Mouse (Mus musculus): Measurements from ENCODE around the gene Unc93b1. TPM values are rescaled to one million over a fixed set of nuclear protein-coding genes. Genes with fewer than 3 reads are reported as not detected.

The Unc93b1 gene
- total and polyA plus RNA-seq, 2 experiments from 2014 or later = 16.3 to 19.9 TPM

GRCm38 (mm10) chr19:3905261-3905969 is 29.6 kb upstream of the Unc93b1 start:
- Histone ChIP-seq H3K4me1 (ENCODE audit: insufficient read depth, low read length) (peaks cover 8% of the 10 kb centered on the region; the same call in 1 of the 2 replicates), H3K9me3 (ENCODE audit: low read length) (no peaks in the 10 kb centered on the region), H3K4me2 (ENCODE audit: low read depth, low read length) (peak overlapping the region; percentile 81), H3K27ac (peak overlapping the region; percentile 4; the same call in 1 of the 2 replicates), H3K36me3 (ENCODE audit: insufficient read depth, low read length) (peaks cover 19% of the 10 kb centered on the region), H3K9ac (replicated peaks; ENCODE audit: low read length) (no peak overlapping the region), H3K27me3 (ENCODE audit: insufficient read depth, low read length) (no peaks in the 10 kb centered on the region), H3K4me3 (ENCODE audit: low read length) (no peak overlapping the region)
- no peak for ATAC-seq
- DNase-seq (ENCODE audit: low spot score) = peak; percentile 24
- WGBS = 44% methylated on average over 6 of the region's 6 CpGs
- TF ChIP-seq CTCF (IDR thresholded peaks at IDR 0.05; ENCODE audit: low read depth) = no peak

DNA sequence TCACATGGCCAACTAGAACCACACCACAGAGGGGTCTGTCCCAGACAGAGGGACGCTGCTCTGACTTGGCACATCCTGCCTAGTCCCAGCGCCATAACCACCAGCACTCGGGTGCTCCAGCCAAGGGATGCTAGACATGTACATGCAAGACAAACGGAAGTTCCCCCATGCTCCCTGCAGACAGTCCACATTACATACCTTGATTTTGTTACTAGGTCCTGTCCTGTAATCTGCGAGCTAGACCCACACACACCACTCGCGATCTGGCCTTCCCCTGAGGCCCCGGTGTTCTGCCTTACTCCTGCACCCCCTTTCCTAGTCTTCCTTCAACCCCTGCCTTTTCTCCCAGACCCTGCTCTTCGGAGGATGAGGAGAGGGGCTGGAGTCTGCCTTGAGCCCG is 28.7 kb upstream of the Unc93b1 start:
- ATAC-seq (0 out of 2 replicates have a peak, but pooled peaks have one; percentile 10), DNase-seq (ENCODE audit: low spot score) (no peak)
- TF ChIP-seq CTCF (IDR thresholded peaks at IDR 0.05; ENCODE audit: low read depth) = no peak
- no peaks in the 10 kb centered on the region for H3K9me3 ChIP-seq (ENCODE audit: low read length)
- no peaks in the 10 kb centered on the region for H3K27me3 ChIP-seq (ENCODE audit: insufficient read depth, low read length)
- peaks cover 21% of the 10 kb centered on the region for H3K36me3 ChIP-seq (ENCODE audit: insufficient read depth, low read length)
- 0 out of 2 replicates have a peak overlapping the region, but pooled peaks have one; percentile 51 for H3K27ac ChIP-seq
- 42% methylated on average over 10 of the region's 10 CpGs for WGBS
- peak overlapping the region; percentile 53 for H3K9ac ChIP-seq (replicated peaks; ENCODE audit: low read length)
- H3K4me2 ChIP-seq (ENCODE audit: low read depth, low read length) = peak overlapping the region; percentile 81
- H3K4me3 ChIP-seq (ENCODE audit: low read length) = peak overlapping the region; percentile 46
- H3K4me1 ChIP-seq (ENCODE audit: insufficient read depth, low read length) = peaks cover 10% of the 10 kb centered on the region; the same call in 1 of the 2 replicates

DNA sequence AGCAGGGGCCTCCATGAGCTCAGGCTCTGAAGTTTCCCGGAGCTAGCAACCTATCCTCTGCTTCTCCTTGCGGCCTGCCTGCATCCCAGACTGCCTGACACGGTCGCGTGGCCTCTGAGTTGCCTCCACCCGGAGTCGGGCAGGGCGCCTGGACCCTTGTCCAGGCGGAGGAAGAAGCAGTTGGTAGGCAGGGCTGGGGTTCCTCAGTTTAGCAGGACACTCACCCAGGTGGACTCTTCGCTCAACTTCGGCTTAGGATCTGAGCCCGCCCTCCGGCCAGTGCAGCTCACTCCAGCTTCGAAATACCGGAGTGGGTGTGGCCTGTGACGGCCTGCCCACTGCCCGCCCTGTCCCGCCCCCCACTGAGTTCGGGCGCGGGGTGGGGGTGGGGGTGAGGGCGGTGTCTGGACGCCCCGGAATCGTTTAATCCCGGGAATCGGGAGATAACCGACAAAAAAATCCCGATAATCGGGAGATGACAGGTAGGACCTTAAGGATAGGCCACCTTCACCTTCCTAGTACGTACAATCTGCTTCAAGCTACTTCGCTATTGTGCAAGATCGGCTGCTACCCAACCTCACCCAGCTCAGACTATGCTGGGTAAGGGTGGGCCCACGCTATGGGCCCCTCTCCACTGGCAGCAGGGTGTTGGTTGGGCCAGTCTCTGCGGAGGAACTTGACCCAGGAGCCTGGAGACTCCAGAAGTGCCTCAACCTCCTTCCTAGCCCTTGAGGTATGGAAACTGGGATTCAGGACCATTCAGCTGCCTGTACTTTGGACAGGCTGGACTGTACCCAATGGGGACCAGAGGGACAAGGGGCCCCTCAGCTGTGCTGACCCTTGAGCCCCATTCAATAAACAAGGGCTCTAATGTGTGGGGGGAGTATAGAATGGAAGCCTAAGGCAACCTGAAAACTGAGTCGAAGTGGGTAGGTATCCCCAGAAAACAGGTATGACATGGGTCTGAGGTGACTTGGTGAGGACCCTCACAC is 27.9 kb upstream of the Unc93b1 start, which contains the start of gene Tcirg1:
Tcirg1 (minus strand) TSS at position 339 of the 992 bp plus-strand sequence.
- Histone ChIP-seq H3K36me3 (ENCODE audit: insufficient read depth, low read length) (peaks cover 21% of the 10 kb centered on the region), H3K4me2 (ENCODE audit: low read depth, low read length) (peak within 1 kb of the TSS; percentile 81), H3K27me3 (ENCODE audit: insufficient read depth, low read length) (no peaks in the 10 kb centered on the region), H3K9ac (replicated peaks; ENCODE audit: low read length) (peak within 1 kb of the TSS; percentile 53), H3K4me1 (ENCODE audit: insufficient read depth, low read length) (peaks cover 17% of the 10 kb centered on the region; the same call in 1 of the 2 replicates), H3K4me3 (ENCODE audit: low read length) (peak within 1 kb of the TSS; percentile 46), H3K27ac (peak within 1 kb of the TSS; percentile 51; the same call in 1 of the 2 replicates), H3K9me3 (ENCODE audit: low read length) (no peaks in the 10 kb centered on the region)
- peak; percentile 74 for ATAC-seq
- DNase-seq (ENCODE audit: low spot score) = peak; percentile 72
- 6% methylated on average over 36 of the region's 36 CpGs for WGBS
- no peak for TF ChIP-seq CTCF (IDR thresholded peaks at IDR 0.05; ENCODE audit: low read depth)

- H3K9ac ChIP-seq (replicated peaks; ENCODE audit: low read length) = 0 out of 2 replicates have a peak overlapping the region, but pooled peaks have one; percentile 53
- no peak for ATAC-seq
- H3K4me2 ChIP-seq (ENCODE audit: low read depth, low read length) = peak overlapping the region; percentile 81
- H3K9me3 ChIP-seq (ENCODE audit: low read length) = no peaks in the 10 kb centered on the region
- H3K27ac ChIP-seq = no peak overlapping the region
- H3K4me3 ChIP-seq (ENCODE audit: low read length) = no peak overlapping the region
- H3K4me1 ChIP-seq (ENCODE audit: insufficient read depth, low read length) = peaks cover 20% of the 10 kb centered on the region; the same call in 1 of the 2 replicates
- peaks cover 21% of the 10 kb centered on the region for H3K36me3 ChIP-seq (ENCODE audit: insufficient read depth, low read length)
- 78% methylated on average over 8 of the region's 8 CpGs for WGBS
- TF ChIP-seq CTCF (IDR thresholded peaks at IDR 0.05; ENCODE audit: low read depth) = no peak
- H3K27me3 ChIP-seq (ENCODE audit: insufficient read depth, low read length) = no peaks in the 10 kb centered on the region
- DNase-seq (ENCODE audit: low spot score) = no peak
These were observed 26.9 kb upstream of the Unc93b1 start for GRCm38 (mm10) chr19:3907876-3908660.

DNA sequence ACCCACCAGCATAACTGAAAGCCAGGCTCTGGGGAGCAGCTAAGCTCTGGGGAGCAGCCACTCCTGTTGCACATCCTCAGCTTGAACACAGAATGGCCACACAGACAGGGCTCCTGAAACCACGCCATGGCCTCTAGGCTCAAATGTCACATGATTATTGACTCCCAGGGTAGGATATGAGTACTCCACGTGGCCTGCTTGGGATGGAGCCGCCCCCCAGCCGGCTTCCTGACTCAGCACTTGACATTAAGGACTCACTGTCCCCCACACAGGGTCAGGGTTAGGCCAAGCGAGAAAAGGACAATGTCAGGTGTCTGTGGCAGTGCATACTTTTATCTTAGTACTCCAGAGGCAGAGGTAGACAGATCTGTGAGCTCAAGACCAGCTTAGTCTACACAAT is 24.8 kb upstream of the Unc93b1 start:
- WGBS = 84% methylated on average over 5 of the region's 5 CpGs
- ATAC-seq = no peak
- Histone ChIP-seq H3K4me1 (ENCODE audit: insufficient read depth, low read length) (peaks cover 25% of the 10 kb centered on the region), H3K27me3 (ENCODE audit: insufficient read depth, low read length) (no peaks in the 10 kb centered on the region), H3K36me3 (ENCODE audit: insufficient read depth, low read length) (peaks cover 21% of the 10 kb centered on the region), H3K4me3 (ENCODE audit: low read length) (no peak overlapping the region), H3K9me3 (ENCODE audit: low read length) (no peaks in the 10 kb centered on the region), H3K4me2 (ENCODE audit: low read depth, low read length) (no peak overlapping the region), H3K9ac (replicated peaks; ENCODE audit: low read length) (no peak overlapping the region), H3K27ac (no peak overlapping the region)
- no peak for DNase-seq (ENCODE audit: low spot score)
- no peak for TF ChIP-seq CTCF (IDR thresholded peaks at IDR 0.05; ENCODE audit: low read depth)

Data from hindbrain, postnatal 0 days (tissue).